Comparison of ENCODE assay signal across 20 mouse cellular contexts in the genomic region with DNA sequence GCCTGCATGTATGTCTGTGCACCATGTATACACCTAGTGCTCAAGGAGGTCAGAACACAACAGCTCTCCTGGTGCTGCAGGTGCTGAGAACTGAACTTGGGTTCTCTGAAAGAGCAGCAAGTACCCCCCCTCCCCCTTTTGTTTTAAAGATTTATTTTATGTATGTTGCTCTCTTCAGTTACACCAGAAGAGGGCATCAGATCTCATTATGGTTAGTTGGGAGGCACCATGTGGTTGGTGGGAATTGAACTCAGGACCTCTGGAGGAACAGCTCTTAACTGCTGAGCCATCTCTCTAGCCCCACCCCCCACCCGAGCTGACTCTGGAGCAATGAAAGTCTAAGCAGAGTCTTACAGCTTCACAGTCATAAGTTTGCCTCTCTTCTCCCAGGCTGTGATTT. TPM values are rescaled to one million over a fixed set of nuclear protein-coding genes. Genes with fewer than 3 reads are reported as not detected.
DNase-seq lines count a peak whose midpoint lies in the region; ATAC-seq and TF ChIP-seq lines count a peak whose summit lies in the region.
"Had no signal": no experiment of that assay in that cellular context is flagged by ENCODE, and none has a peak within 500 bp of the region (broad histone marks: within the 10 kb centered on the region; RNA-seq: fewer than 3 reads in every experiment).

No protein-coding gene starts in this region.

- H3K4me2 ChIP-seq in midbrain, postnatal 0 days (ENCODE audit: low read depth, low read length, poor library complexity, severe bottlenecking), result no peak overlapping the region
- H3K4me2 ChIP-seq in midbrain, embryonic 13.5 days (replicated peaks), result no peak overlapping the region
- H3K4me2 ChIP-seq: hindbrain, embryonic 13.5 days; intestine, embryonic 15.5 days; limb, embryonic 15.5 days; lung, embryonic 15.5 days; midbrain, embryonic 15.5 days; stomach, embryonic 15.5 days had no signal

- no peak for DNase-seq in heart, adult 2 months
- no peak for DNase-seq in heart, postnatal 36 days
- no peak for DNase-seq in midbrain, postnatal 0 days (ENCODE audit: low spot score)
- no peak for DNase-seq in c-Kit-positive CD71-positive TER-119-positive erythroid progenitor cells, embryonic 14.5 days (ENCODE audit: low spot score)
- DNase-seq in urinary bladder, postnatal 25 days (ENCODE audit: low spot score), result no peak
- DNase-seq: cerebellum, postnatal 10 days; gastrocnemius, postnatal 10 days; kidney, postnatal 25 days; spleen, adult 18-20 months; thymus, postnatal 25 days had no signal

- intact Hi-C loops in heart, adult 2 months (cut with DNase I), result no loop called here
- intact Hi-C loops in heart, postnatal 36 days (cut with DNase I), result no loop called here

- TF ChIP-seq CTCF in heart, adult 2 months (IDR thresholded peaks at IDR 0.05), result peak; percentile 34
- TF ChIP-seq CTCF in midbrain, postnatal 0 days (IDR thresholded peaks at IDR 0.05), result peak; percentile 19
- peak; percentile 23; the same call in 1 of the 2 replicates for TF ChIP-seq CTCF in bone marrow macrophage, adult 2 months (IDR thresholded peaks at IDR 0.05; ENCODE audit: low read depth, low read length)

- peaks cover 4% of the 10 kb centered on the region for H3K4me1 ChIP-seq in heart, adult 2 months (ENCODE audit: control insufficient read depth, insufficient read depth, low read length)
- H3K4me1 ChIP-seq in midbrain, postnatal 0 days (ENCODE audit: insufficient read depth, low read length), result no peaks in the 10 kb centered on the region
- no peaks in the 10 kb centered on the region for H3K4me1 ChIP-seq in midbrain, embryonic 13.5 days (replicated peaks)
- H3K4me1 ChIP-seq in bone marrow macrophage, adult 2 months (ENCODE audit: control insufficient read depth, insufficient read depth, low read length), result peaks cover 4% of the 10 kb centered on the region; the same call in 1 of the 2 replicates
- H3K4me1 ChIP-seq: forebrain, embryonic 10.5 days; intestine, embryonic 15.5 days; limb, embryonic 15.5 days; lung, embryonic 15.5 days; midbrain, embryonic 15.5 days; stomach, embryonic 15.5 days had no signal

- no peaks in the 10 kb centered on the region for H3K27me3 ChIP-seq in heart, adult 2 months (ENCODE audit: control insufficient read depth, insufficient read depth, low read length)
- H3K27me3 ChIP-seq in midbrain, postnatal 0 days (ENCODE audit: insufficient read depth, low read length), result no peaks in the 10 kb centered on the region
- H3K27me3 ChIP-seq in midbrain, embryonic 13.5 days, result no peaks in the 10 kb centered on the region
- H3K27me3 ChIP-seq: hindbrain, embryonic 13.5 days; intestine, embryonic 15.5 days; limb, embryonic 15.5 days; lung, embryonic 15.5 days; midbrain, embryonic 15.5 days; stomach, embryonic 15.5 days had no signal

- H3K9ac ChIP-seq in heart, adult 2 months (ENCODE audit: low read depth, low read length), result no peak overlapping the region
- no peak overlapping the region for H3K9ac ChIP-seq in midbrain, postnatal 0 days (replicated peaks; ENCODE audit: low read length, poor library complexity, severe bottlenecking)
- no peak overlapping the region for H3K9ac ChIP-seq in midbrain, embryonic 13.5 days (replicated peaks)
- H3K9ac ChIP-seq: hindbrain, embryonic 13.5 days; intestine, embryonic 15.5 days; limb, embryonic 15.5 days; lung, embryonic 15.5 days; midbrain, embryonic 15.5 days; stomach, embryonic 15.5 days had no signal

- no peak for TF ChIP-seq EP300 in heart, adult 2 months (IDR thresholded peaks at IDR 0.05; ENCODE audit: insufficient read depth, low read depth, low read length)

- H3K36me3 ChIP-seq in heart, adult 2 months (ENCODE audit: control insufficient read depth, insufficient read depth, low read length), result no peaks in the 10 kb centered on the region
- H3K36me3 ChIP-seq in midbrain, postnatal 0 days (ENCODE audit: insufficient read depth, low read length), result peaks cover 2% of the 10 kb centered on the region; the same call in 1 of the 2 replicates
- H3K36me3 ChIP-seq in midbrain, embryonic 13.5 days, result peaks cover 5% of the 10 kb centered on the region
- H3K36me3 ChIP-seq: intestine, embryonic 15.5 days; lung, embryonic 15.5 days; stomach, embryonic 15.5 days had no signal

- no peak for ATAC-seq in midbrain, postnatal 0 days (ENCODE audit: low FRiP score)
- ATAC-seq in midbrain, embryonic 13.5 days, result no peak
- ATAC-seq: intestine, embryonic 15.5 days; midbrain, embryonic 15.5 days had no signal

- TF ChIP-seq POLR2A in heart, adult 2 months (IDR thresholded peaks at IDR 0.05; ENCODE audit: insufficient read depth, low read depth, low read length), result no peak
- no peak for TF ChIP-seq POLR2A in bone marrow macrophage, adult 2 months (IDR thresholded peaks at IDR 0.05; ENCODE audit: borderline replicate concordance, low read depth, low read length)

- WGBS in heart, adult 2 months, result 81% methylated on average over 1 of the region's 1 CpGs
- WGBS in midbrain, postnatal 0 days, result 64% methylated on average over 1 of the region's 1 CpGs
- 55% methylated on average over 1 of the region's 1 CpGs for WGBS in midbrain, embryonic 13.5 days

- no peak overlapping the region for H3K4me3 ChIP-seq in heart, adult 2 months
- no peak overlapping the region for H3K4me3 ChIP-seq in midbrain, postnatal 0 days (ENCODE audit: low read depth, low read length)
- H3K4me3 ChIP-seq in midbrain, embryonic 13.5 days (replicated peaks), result no peak overlapping the region
- H3K4me3 ChIP-seq in bone marrow macrophage, adult 2 months (ENCODE audit: insufficient read depth, low read length), result no peak overlapping the region
- H3K4me3 ChIP-seq: forebrain, embryonic 10.5 days; hindbrain, embryonic 13.5 days; intestine, embryonic 15.5 days; limb, embryonic 15.5 days; lung, embryonic 15.5 days; midbrain, embryonic 15.5 days; stomach, embryonic 15.5 days had no signal

- no peaks in the 10 kb centered on the region for H3K9me3 ChIP-seq in midbrain, postnatal 0 days (ENCODE audit: low read length)
- no peaks in the 10 kb centered on the region for H3K9me3 ChIP-seq in midbrain, embryonic 13.5 days
- H3K9me3 ChIP-seq: forebrain, embryonic 10.5 days; hindbrain, embryonic 13.5 days; intestine, embryonic 15.5 days; limb, embryonic 15.5 days; lung, embryonic 15.5 days; midbrain, embryonic 15.5 days; stomach, embryonic 15.5 days had no signal

- no peaks in the 10 kb centered on the region for H3K79me2 ChIP-seq in heart, adult 2 months (replicated peaks; ENCODE audit: control insufficient read depth, insufficient read depth, low read length)

- no peak overlapping the region for H3K27ac ChIP-seq in heart, adult 2 months
- no peak overlapping the region for H3K27ac ChIP-seq in midbrain, postnatal 0 days (ENCODE audit: low read depth, low read length)
- no peak overlapping the region for H3K27ac ChIP-seq in midbrain, embryonic 13.5 days
- no peak overlapping the region for H3K27ac ChIP-seq in bone marrow macrophage, adult 2 months (ENCODE audit: insufficient read depth, low read depth, low read length)
- H3K27ac ChIP-seq: forebrain, embryonic 10.5 days; hindbrain, embryonic 13.5 days; intestine, embryonic 15.5 days; limb, embryonic 15.5 days; lung, embryonic 15.5 days; midbrain, embryonic 15.5 days; stomach, embryonic 15.5 days had no signal

RNA-seq across cellular contexts. Expression of gene Efcab9, which starts 21.0 kb away (rescaled TPM):
- total RNA-seq in heart, adult 2 months (2021), result not detected
- not detected in 2 replicates for polyA plus RNA-seq in heart, adult 2 months (2012; rRNA removed)
- under 1 TPM in 1 of 2 experiments, not detected in 1; 0.41 TPM for total RNA-seq in heart, postnatal 36 days (2021)
- not detected in 2 replicates for total RNA-seq in midbrain, postnatal 0 days (2014; rRNA removed)
- polyA plus RNA-seq in midbrain, postnatal 0 days (2015; fragmentation: Nextera tagmentation; extraction: Ambion mirVana), result not detected in 2 replicates
- polyA plus RNA-seq in midbrain, embryonic 13.5 days (2015; fragmentation: Nextera tagmentation; extraction: Ambion mirVana), result 0.35 TPM in 1 of 2 replicates, not detected in the other
- not detected in 2 replicates for polyA plus RNA-seq in bone marrow macrophage, adult 2 months (2012; ENCODE audit: insufficient read depth, insufficient read length, missing spikeins)
- total RNA-seq: heart, adult 8-10 months had no signal
- polyA plus RNA-seq: hindbrain, embryonic 13.5 days; limb, embryonic 15.5 days; midbrain, embryonic 15.5 days had no signal

RNA-seq across cellular contexts. Expression of gene Stk10, which starts 22.2 kb away (rescaled TPM):
- total RNA-seq in heart, adult 2 months (2021), result 10 to 100 TPM in 1 of 2 experiments, 1 to 10 TPM in 1; 9.2 to 10.1 TPM
- polyA plus RNA-seq in heart, adult 2 months (2012; rRNA removed), result 8.4 and 9.8 TPM in 2 replicates
- 1 to 10 TPM; 8.9 to 9.7 TPM for total RNA-seq in heart, postnatal 36 days (2021)
- 4.7 and 9.4 TPM in 2 replicates for total RNA-seq in midbrain, postnatal 0 days (2014; rRNA removed)
- 0.87 and 0.99 TPM in 2 replicates for polyA plus RNA-seq in midbrain, postnatal 0 days (2015; fragmentation: Nextera tagmentation; extraction: Ambion mirVana)
- 1.1 and 2.3 TPM in 2 replicates for polyA plus RNA-seq in midbrain, embryonic 13.5 days (2015; fragmentation: Nextera tagmentation; extraction: Ambion mirVana)
- polyA plus RNA-seq in bone marrow macrophage, adult 2 months (2012; ENCODE audit: insufficient read depth, insufficient read length, missing spikeins), result 27.6 and 32.9 TPM in 2 replicates

RNA-seq across cellular contexts. Expression of gene Ubtd2, which starts 55.8 kb away (rescaled TPM):
- total RNA-seq in heart, adult 2 months (2021), result 1 to 10 TPM; 4.2 to 5.1 TPM
- 4.5 and 6.8 TPM in 2 replicates for polyA plus RNA-seq in heart, adult 2 months (2012; rRNA removed)
- total RNA-seq in heart, postnatal 36 days (2021), result 1 to 10 TPM; 4.7 to 7.0 TPM
- 57.5 and 61.1 TPM in 2 replicates for total RNA-seq in midbrain, postnatal 0 days (2014; rRNA removed)
- 28.5 and 32.4 TPM in 2 replicates for polyA plus RNA-seq in midbrain, postnatal 0 days (2015; fragmentation: Nextera tagmentation; extraction: Ambion mirVana)
- 55.0 and 55.2 TPM in 2 replicates for polyA plus RNA-seq in midbrain, embryonic 13.5 days (2015; fragmentation: Nextera tagmentation; extraction: Ambion mirVana)
- polyA plus RNA-seq in bone marrow macrophage, adult 2 months (2012; ENCODE audit: insufficient read depth, insufficient read length, missing spikeins), result 2.4 and 4.0 TPM in 2 replicates
